Mouse (Mus musculus) heart, postnatal 4 days (tissue): Measurements from ENCODE around the gene Usp50. TPM values are rescaled to one million over a fixed set of nuclear protein-coding genes. Genes with fewer than 3 reads are reported as not detected.

Experiments
- DNase-seq: peaks from one replicate; pipeline ENCODE4 v3.0.0; 2021
- total RNA-seq, 2 experiments: library from RNA; stranded (reverse); gene quantifications; 2 replicates each; pipeline ENCODE4 v1.2.3; 2021

The Usp50 gene
- not detected for total RNA-seq

GRCm38 (mm10) chr2:126783370-126783769, at the start of gene Usp50:
Usp50 (minus strand) TSS chr2:126783470.
- DNase-seq = no peak

- DNase-seq = no peak
Measured at GRCm38 (mm10) chr2:126817414-126817813, 34.1 kb upstream of the Usp50 start.

GRCm38 (mm10) chr2:126816644-126817347, 33.5 kb upstream of the Usp50 start:
- no peak for DNase-seq

GRCm38 (mm10) chr2:126815822-126816221, 32.6 kb upstream of the Usp50 start:
- DNase-seq = peak; percentile 26

GRCm38 (mm10) chr2:126801980-126802379, 18.7 kb upstream of the Usp50 start:
- DNase-seq = no peak

- no peak for DNase-seq
Measured at GRCm38 (mm10) chr2:126798455-126798854, 15.2 kb upstream of the Usp50 start.

- no peak for DNase-seq
Measured at GRCm38 (mm10) chr2:126795708-126796107, 12.4 kb upstream of the Usp50 start.

- DNase-seq = no peak
Measured at GRCm38 (mm10) chr2:126792611-126793010, 9.3 kb upstream of the Usp50 start.

GRCm38 (mm10) chr2:126787721-126788342, 4.6 kb upstream of the Usp50 start:
- no peak for DNase-seq

GRCm38 (mm10) chr2:126782433-126782832, 837 bp downstream of the Usp50 start:
- DNase-seq = peak; percentile 70

- no peak for DNase-seq
Measured at GRCm38 (mm10) chr2:126781478-126781877, 1.8 kb downstream of the Usp50 start.

- DNase-seq = no peak
Measured at GRCm38 (mm10) chr2:126780286-126780685, 3.0 kb downstream of the Usp50 start.

GRCm38 (mm10) chr2:126778806-126779205, 4.5 kb downstream of the Usp50 start:
- DNase-seq = no peak

GRCm38 (mm10) chr2:126776416-126776815, 6.9 kb downstream of the Usp50 start:
- DNase-seq = no peak

- DNase-seq = no peak
Measured at GRCm38 (mm10) chr2:126775951-126776350, 7.3 kb downstream of the Usp50 start.

GRCm38 (mm10) chr2:126772217-126772616, 11.1 kb downstream of the Usp50 start:
- no peak for DNase-seq

- peak; percentile 19 for DNase-seq
Measured at GRCm38 (mm10) chr2:126769431-126770181, 13.7 kb downstream of the Usp50 start.

- DNase-seq = no peak
Measured at GRCm38 (mm10) chr2:126768194-126768593, 15.1 kb downstream of the Usp50 start.

- no peak for DNase-seq
Measured at GRCm38 (mm10) chr2:126767599-126767998, 15.7 kb downstream of the Usp50 start.

- no peak for DNase-seq
Measured at GRCm38 (mm10) chr2:126765867-126766582, 17.2 kb downstream of the Usp50 start.

- DNase-seq = no peak
Measured at GRCm38 (mm10) chr2:126759351-126759750, 23.9 kb downstream of the Usp50 start.

- no peak for DNase-seq
Measured at GRCm38 (mm10) chr2:126755664-126756063, 27.6 kb downstream of the Usp50 start.

GRCm38 (mm10) chr2:126743389-126743788, 39.9 kb downstream of the Usp50 start:
- no peak for DNase-seq
